Mouse (Mus musculus): Measurements from ENCODE around the gene Ebf1.

DNA sequence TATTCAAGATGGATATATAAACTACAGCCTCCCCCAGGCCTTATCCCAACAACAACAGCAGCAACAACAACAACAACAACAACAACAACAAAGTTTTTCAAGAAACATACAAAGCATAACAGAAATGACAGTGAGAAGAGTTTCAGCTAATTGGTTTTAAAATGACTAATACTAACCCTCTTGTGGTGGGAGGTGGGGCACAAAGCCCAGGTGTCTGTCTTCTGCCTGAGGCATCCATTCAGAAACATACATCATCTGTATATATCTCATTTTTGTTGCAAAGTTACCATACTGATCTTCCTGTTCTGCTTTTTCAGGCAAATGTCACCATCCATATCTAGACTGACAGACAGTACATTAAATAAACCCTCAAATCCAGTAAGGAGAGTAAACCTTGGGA lies 282.4 kb downstream of the Ebf1 start:
- no peak for TF ChIP-seq POLR2A (IDR thresholded peaks at IDR 0.05; ENCODE audit: insufficient read length, low read depth)
- no peak for TF ChIP-seq E2F4 (IDR thresholded peaks at IDR 0.05; ENCODE audit: insufficient read depth)
- no peak for TF ChIP-seq POLR2AphosphoS2 (IDR thresholded peaks at IDR 0.05; ENCODE audit: insufficient read length, low read depth)
- no peak for TF ChIP-seq USF1 (IDR thresholded peaks at IDR 0.05; ENCODE audit: low read depth)
- TF ChIP-seq TCF12 (IDR thresholded peaks at IDR 0.05; ENCODE audit: insufficient read depth, poor library complexity, severe bottlenecking): no peak

All from myocyte (in vitro differentiated cells).